Mouse (Mus musculus) spleen, embryonic (tissue): ENCODE results near the gene Gtf3c5.

Experiments used
- CTCF ChIA-PET: fragments of 350-600 bp; sonication (Branson Sonifier 250); formaldehyde crosslinking; loops from one replicate; lab custom pipeline; 2022; lab: Charles Lee

Gtf3c5 gene

GRCm38 (mm10) chr2:28609851-28610250, 26.3 kb upstream of the Gtf3c5 start:
- CTCF ChIA-PET: no interaction called here

DNA sequence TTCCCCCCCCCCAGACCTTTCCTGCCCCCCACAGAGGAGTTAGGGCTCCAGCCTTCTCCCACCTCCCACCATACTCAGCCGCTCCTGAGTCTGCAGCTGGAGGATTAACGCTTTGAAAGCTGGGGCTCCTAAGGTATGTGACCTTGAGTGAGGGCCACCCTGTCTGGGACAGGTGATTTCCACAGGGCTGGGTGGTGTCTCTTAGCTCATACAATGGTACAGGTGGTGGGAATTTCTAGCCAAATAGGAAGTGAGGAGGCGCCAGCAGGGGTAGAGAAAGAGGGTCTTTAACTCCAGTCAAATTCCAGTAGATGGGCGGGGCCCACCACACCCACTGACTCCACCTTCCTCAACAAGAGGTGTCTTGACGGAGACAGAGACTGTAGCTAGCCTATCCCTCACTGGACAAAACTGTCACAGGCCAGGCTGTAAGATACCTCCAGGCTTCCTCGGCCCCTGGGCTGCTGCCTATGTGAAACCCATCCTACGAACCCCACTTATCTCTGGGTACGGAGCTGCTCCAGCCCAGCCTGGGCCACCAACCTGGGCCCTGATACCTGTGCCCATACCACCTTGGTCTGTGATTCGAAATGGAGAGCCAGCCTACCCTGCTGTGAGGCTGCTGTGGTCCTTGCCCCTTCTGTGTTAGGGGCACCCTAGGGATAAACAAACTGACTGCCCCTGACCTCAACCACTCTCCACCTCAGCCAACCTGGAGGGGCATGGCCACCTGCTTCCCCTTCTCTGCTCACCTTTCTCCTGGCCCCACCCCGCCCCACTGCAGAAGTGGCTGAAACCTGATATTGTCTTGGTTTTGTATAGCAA, 24.0 kb upstream of the Gtf3c5 start:
- CTCF ChIA-PET: interaction anchor here (0.6 to 1.5 kb wide), 3 partner anchors 10 to 82 kb away, joined by 9 to 15 read pairs (median 9); no protein-coding TSS in a partner anchor

DNA sequence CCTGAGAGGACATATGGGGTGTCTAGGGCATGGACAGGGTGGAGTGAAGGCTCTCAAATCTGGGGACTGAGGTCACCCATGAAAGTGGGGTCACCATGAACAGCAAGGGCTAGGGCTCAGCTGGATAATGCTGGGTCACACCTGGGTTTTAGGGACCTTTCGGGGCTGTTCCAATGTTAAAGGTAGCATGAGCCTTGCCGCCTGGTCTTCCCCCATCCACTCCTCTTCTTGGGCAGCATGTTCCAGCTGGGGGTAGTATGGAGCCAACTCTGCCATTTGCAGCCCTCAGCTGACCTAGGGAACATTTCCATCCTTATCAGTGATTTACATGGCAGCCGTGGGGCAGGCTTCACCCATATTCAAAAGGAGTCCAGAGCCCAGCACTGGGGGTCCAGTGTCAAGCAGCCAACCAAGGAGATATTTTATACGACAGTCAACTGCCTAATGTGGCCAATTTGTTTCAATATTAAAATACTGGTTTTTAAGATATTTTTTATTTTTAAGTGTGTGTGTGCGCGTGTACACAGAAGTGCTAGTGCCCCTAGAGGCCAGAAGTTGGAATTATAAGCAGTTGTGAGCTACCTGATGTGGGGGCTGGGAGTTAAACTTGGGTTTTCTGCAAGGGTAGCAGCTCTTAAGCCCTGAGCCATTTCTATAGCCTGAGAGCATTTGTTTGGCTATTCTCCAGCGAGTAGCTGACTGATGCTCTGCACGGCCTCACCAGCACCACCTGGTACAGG, 23.2 kb upstream of the Gtf3c5 start:
- CTCF ChIA-PET: interaction anchor here (0.6 to 1.5 kb wide), 4 partner anchors 10 to 83 kb away, joined by 4 to 15 read pairs (median 9); no protein-coding TSS in a partner anchor

- CTCF ChIA-PET: interaction anchor here (0.6 to 1.5 kb wide), 3 partner anchors 17 to 47 kb away, joined by 4 to 15 read pairs (median 4); no protein-coding TSS in a partner anchor
Measured at GRCm38 (mm10) chr2:28605789-28606541, 22.4 kb upstream of the Gtf3c5 start.

DNA sequence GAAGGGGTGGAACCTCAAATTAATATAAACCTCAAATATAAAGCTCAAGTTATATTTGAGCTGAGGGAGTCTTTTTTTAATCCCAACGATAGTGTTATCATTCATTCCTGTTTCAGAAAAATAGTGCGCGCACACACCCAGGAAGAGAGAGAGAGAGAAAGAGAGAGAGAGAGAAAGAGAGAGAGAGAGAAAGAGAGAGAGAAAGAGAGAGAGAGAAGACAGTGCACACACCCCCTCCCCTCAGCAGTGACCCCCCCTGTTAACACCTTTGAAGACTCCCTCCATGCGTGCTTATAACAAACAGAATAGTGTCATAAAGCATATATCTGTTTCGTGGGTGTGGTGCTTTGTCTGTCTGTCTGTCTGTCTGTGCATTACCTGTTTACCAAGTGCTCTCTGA, 20.0 kb upstream of the Gtf3c5 start:
- CTCF ChIA-PET: interaction anchor here (0.7 kb wide), 2 partner anchors 19 to 233 kb away, joined by 3 to 5 read pairs; no protein-coding TSS in a partner anchor

GRCm38 (mm10) chr2:28601720-28602590, 18.4 kb upstream of the Gtf3c5 start:
- CTCF ChIA-PET: no interaction called here

GRCm38 (mm10) chr2:28599569-28599900, 16.0 kb upstream of the Gtf3c5 start:
- CTCF ChIA-PET: no interaction called here

DNA sequence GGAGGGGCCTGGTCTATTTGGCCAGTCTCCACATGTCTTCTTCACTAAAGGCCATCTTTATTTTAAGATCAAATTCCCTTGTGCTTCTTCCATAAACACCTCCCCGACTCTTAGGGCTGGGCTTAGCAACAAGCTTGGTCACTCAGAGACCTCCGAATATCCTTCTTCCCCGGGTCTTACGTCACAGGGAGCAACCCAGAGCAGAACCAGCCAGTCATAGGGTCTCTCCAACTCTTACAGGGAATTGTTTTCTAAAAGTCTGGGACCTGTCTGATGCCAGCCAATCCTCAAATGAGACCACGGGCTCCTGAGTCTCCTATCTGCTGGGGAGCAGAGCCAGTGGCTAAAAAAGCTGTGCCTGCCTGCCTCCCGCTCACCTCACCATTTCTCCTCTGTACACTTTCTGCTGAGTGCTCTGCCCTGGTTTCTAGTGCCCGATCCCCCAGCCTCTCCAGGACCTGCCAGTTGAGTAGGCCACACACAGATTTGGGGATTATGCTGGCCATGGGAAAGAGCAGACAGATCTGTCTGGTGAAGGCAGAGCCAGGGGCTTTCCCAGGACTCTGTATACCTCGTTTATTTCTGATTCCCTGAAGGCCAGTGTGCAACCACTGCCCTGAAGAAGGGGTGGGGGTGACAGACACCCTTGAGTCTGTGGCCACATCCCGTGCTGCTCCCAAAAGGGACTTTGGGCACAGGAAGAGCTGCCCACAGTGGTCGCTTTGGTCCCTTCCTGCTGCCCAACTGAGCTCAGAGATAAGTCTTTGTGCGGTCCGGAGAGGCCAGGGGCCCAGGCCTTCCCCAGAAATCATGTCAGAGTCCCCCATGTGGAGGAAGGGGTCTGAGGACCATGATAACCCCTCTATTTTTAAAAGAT, 15.4 kb upstream of the Gtf3c5 start:
- CTCF ChIA-PET: no interaction called here

DNA sequence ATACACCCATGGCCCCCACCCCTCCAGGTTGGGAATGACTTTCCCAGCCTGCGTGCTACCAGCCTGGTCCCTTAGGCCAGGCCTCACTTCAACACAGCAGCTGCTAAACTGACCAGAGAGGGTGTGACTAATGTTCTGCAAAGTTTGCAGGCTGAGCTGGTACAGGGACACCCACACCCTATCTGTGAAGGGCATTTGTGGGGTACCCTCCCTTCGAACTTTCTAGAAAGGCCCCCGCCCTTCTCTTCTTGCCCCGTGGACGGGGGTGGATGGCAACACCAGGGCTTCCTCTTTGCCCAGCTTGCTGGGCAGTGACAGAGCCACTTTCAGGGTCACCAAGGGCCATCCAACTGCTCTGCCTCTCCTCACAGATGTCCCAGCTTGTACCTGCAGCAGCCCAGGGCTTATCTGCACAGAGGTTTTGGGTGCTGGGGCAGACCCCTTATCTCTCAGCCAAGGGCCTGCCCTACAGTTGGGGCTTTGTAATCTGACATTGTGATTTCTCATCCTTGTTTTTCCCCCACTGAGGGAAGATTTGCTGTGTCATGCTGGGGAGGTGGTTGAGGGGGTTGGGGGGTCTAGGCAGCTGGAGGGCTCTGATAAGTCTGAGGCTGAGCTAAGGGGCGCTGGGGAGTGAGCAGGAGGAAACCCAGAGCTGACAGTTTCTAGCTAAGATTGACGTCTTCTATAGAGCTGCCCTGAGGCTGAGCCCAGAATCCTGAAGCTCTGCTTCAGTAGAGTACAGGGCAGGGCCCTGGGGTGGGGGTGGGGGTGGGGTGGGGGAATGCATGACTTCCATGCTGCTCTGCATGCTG, 14.4 kb upstream of the Gtf3c5 start:
- CTCF ChIA-PET: interaction anchor here (0.6 kb wide), 1 partner anchor 23 kb away, joined by 3 read pairs; no protein-coding TSS in a partner anchor

DNA sequence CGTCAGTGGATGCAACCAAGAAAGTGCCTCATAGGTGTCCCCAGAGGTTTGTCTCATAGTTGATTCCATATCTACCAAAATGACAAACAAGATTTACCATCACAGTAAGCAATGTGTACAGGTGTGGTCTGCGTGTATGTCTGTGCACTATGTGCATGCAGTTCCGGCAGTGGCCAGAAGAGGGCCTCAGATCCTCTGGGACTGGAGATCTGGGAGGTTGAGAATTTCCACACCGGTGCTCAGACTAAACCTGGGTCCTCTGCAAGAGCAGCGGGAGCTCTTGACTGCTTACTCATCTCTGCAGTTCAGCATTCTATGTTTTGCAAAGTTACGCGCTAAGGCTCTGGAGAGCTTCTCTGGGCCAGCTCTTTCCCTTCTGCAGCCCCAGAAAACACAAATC, 13.4 kb upstream of the Gtf3c5 start:
- CTCF ChIA-PET: interaction anchor here (0.8 kb wide), 1 partner anchor 19 kb away, joined by 3 read pairs; no protein-coding TSS in a partner anchor

GRCm38 (mm10) chr2:28596021-28596420, 12.5 kb upstream of the Gtf3c5 start:
- CTCF ChIA-PET: interaction anchor here (0.8 kb wide), 1 partner anchor 20 kb away, joined by 3 read pairs; no protein-coding TSS in a partner anchor

- CTCF ChIA-PET: interaction anchor here (0.6 to 1.6 kb wide), 4 partner anchors 20 to 590 kb away, joined by 3 to 9 read pairs (median 4); no protein-coding TSS in a partner anchor
Measured at GRCm38 (mm10) chr2:28592809-28593208, 9.3 kb upstream of the Gtf3c5 start.

DNA sequence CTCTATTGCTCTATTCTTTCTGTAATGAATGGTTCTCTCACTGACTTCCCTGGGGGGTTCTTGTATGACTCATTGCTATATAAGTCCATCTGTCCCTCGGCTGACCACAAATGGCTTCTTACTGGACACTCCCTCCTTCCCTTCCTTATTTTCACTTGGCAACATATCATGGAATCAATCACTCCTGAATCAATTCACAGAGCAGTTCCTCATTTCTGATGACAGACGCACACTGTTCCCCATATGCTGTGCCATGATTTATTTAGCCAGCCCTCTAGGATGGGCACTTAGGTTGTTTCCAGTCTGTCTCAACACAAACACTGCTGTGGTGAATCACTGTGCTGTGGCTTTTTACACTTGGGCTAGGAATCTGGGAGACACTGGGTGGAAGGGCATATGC, 7.9 kb upstream of the Gtf3c5 start:
- CTCF ChIA-PET: no interaction called here

DNA sequence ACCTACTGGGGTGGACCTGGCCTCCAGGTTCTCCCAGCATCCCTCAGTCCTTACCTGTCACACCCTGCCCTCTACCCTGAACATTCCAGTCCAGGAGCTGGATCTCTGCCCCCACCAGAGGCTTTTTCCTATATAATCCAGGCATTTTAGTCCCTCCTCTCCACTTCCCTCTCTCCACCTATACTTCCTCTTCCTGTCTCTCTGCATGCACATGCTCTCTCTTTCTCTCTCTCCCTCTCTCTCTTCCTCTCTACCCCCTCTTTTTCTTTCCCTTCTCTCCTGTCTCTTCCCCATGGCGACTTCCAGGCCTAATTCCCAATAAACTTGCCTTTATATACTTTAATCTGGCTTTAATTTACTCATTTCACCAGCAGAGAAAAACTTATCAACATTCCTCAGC, 5.0 kb upstream of the Gtf3c5 start:
- CTCF ChIA-PET: no interaction called here

GRCm38 (mm10) chr2:28585730-28586129, 2.2 kb upstream of the Gtf3c5 start:
- CTCF ChIA-PET: no interaction called here

- CTCF ChIA-PET: interaction anchor here (0.6 kb wide), 1 partner anchor 22 kb away, joined by 4 read pairs; no protein-coding TSS in a partner anchor
Measured at GRCm38 (mm10) chr2:28585043-28585571, 1.6 kb upstream of the Gtf3c5 start.

DNA sequence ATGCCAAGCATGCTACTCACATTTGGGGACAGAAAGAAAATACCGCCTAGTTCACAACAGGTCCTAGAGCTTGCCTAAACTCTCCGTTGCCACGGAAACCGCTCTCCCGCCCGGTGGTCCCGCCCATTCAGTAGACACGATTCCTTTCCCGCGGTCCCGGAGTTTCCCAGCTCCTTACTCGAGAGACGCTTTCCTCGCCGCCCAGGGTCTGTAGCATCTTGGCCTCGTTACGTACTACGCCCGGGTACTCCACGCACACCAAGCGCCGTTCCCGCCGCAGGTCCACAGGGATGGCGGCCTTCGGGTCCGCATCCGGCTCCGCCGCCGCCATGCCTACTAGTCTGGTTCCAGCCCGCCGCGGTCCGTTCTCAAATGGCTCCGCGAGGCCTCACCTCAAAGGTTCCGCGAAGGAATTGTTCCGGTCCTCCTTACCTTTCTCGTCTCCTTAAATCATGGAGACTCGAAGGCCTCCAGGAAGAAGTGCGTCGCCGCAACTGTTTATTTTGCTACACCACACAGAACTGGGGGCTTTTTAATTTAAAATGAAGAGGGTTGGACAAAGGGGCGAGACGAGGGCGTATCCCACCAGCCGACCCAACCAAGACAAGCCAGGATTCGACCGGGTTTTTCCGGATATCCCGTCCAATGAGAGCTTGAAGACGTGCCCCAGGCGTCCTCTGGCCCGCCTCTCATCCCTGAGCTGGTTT, 751 bp downstream of the Gtf3c5 start:
- CTCF ChIA-PET: interaction anchor here (1.1 kb wide), 1 partner anchor 70 kb away, joined by 9 read pairs; the partner anchor contains the start of gene Ralgds

DNA sequence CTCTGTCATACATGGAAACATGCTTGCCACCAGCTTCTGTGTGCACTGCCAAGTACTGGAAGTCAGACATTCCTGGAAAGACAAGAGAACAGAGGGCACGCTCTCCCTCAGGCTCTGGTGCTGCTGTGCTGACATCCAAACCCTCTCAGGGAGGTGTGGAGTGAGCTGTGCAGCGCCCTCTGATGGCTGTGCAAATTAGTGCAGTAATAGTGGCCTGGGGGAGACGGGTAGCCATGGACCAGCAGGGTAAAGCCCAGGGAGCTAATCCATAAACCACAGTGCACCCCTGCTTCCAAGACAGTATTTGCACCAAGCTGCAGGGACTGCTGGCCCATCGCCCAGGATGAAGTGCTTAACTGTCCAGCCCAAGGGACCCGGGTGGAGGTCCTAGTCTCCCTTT, 5.5 kb downstream of the Gtf3c5 start:
- CTCF ChIA-PET: no interaction called here
